Mouse (Mus musculus): ENCODE results near the gene Nudt3. TPM values are rescaled to one million over a fixed set of nuclear protein-coding genes. Genes with fewer than 3 reads are reported as not detected.

Nudt3 gene
- polyA plus RNA-seq, 1 experiment from 2014 or later: 23.2 TPM

GRCm38 (mm10) chr17:27541261-27541660 lies 82.0 kb downstream of the Nudt3 start:
- no peaks in the 10 kb centered on the region; the same call in 1 of the 2 replicates for H3K27me3 ChIP-seq
- no peak for ATAC-seq (ENCODE audit: insufficient read depth)
- 63% methylated on average over 2 of the region's 2 CpGs for WGBS (ENCODE audit: insufficient replicate concordance)
- no peak overlapping the region for H3K4me3 ChIP-seq (replicated peaks)
- no peaks in the 10 kb centered on the region for H3K36me3 ChIP-seq (replicated peaks)
- no peaks in the 10 kb centered on the region for H3K9me3 ChIP-seq (replicated peaks)
- H3K27ac ChIP-seq (replicated peaks): no peak overlapping the region
- H3K4me2 ChIP-seq: no peak overlapping the region
- 0 out of 2 replicates have a peak, but pooled peaks cover 4% of the 10 kb centered on the region for H3K4me1 ChIP-seq (replicated peaks)
- no peak overlapping the region for H3K9ac ChIP-seq

- Histone ChIP-seq H3K9me3 (replicated peaks) (no peaks in the 10 kb centered on the region), H3K27me3 (no peaks in the 10 kb centered on the region), H3K4me2 (no peak overlapping the region), H3K27ac (replicated peaks) (no peak overlapping the region), H3K4me3 (replicated peaks) (no peak overlapping the region), H3K4me1 (replicated peaks) (0 out of 2 replicates have a peak, but pooled peaks cover 10% of the 10 kb centered on the region), H3K36me3 (replicated peaks) (no peaks in the 10 kb centered on the region), H3K9ac (no peak overlapping the region)
- ATAC-seq (ENCODE audit: insufficient read depth): 0 out of 2 replicates have a peak, but pooled peaks have one; percentile 44
- WGBS (ENCODE audit: insufficient replicate concordance): 4% methylated on average over 10 of the region's 10 CpGs
Observed at GRCm38 (mm10) chr17:27534718-27535117, 88.6 kb downstream of the Nudt3 start.

- Histone ChIP-seq H3K27me3 (no peaks in the 10 kb centered on the region), H3K9ac (no peak overlapping the region), H3K4me2 (no peak overlapping the region), H3K27ac (replicated peaks) (no peak overlapping the region), H3K36me3 (replicated peaks) (no peaks in the 10 kb centered on the region), H3K4me1 (replicated peaks) (0 out of 2 replicates have a peak, but pooled peaks cover 10% of the 10 kb centered on the region), H3K9me3 (replicated peaks) (no peaks in the 10 kb centered on the region), H3K4me3 (replicated peaks) (no peak overlapping the region)
- WGBS (ENCODE audit: insufficient replicate concordance): 82% methylated on average over 3 of the region's 3 CpGs
- no peak for ATAC-seq (ENCODE audit: insufficient read depth)
Observed at GRCm38 (mm10) chr17:27533354-27533753, 89.9 kb downstream of the Nudt3 start.

- ATAC-seq (ENCODE audit: insufficient read depth): no peak
- Histone ChIP-seq H3K4me2 (no peak overlapping the region), H3K4me3 (replicated peaks) (no peak overlapping the region), H3K9me3 (replicated peaks) (no peaks in the 10 kb centered on the region), H3K27me3 (no peaks in the 10 kb centered on the region), H3K27ac (replicated peaks) (no peak overlapping the region), H3K4me1 (replicated peaks) (0 out of 2 replicates have a peak, but pooled peaks cover 10% of the 10 kb centered on the region), H3K36me3 (replicated peaks) (no peaks in the 10 kb centered on the region), H3K9ac (no peak overlapping the region)
- WGBS (ENCODE audit: insufficient replicate concordance): 54% methylated on average over 8 of the region's 8 CpGs
Observed at GRCm38 (mm10) chr17:27532095-27532494, 91.2 kb downstream of the Nudt3 start.

Other genes with a start within 250 kb of the Nudt3 start
- 0.02 TPM in 1 of 2 replicates, not detected in the other for gene Grm4, start 102.1 kb downstream of the Nudt3 start, polyA plus RNA-seq (2015; fragmentation: Nextera tagmentation; extraction: Ambion mirVana)
- gene Hmga1, start 67.0 kb downstream of the Nudt3 start, polyA plus RNA-seq (2015; fragmentation: Nextera tagmentation; extraction: Ambion mirVana): 131 and 132 TPM in 2 replicates
- 12.3 and 13.9 TPM in 2 replicates for gene AI413582, start 57.7 kb downstream of the Nudt3 start, polyA plus RNA-seq (2015; fragmentation: Nextera tagmentation; extraction: Ambion mirVana)
- not detected in 2 replicates for gene RPS10-NUDT3, start 11.7 kb upstream of the Nudt3 start, polyA plus RNA-seq (2015; fragmentation: Nextera tagmentation; extraction: Ambion mirVana)
- 435 and 496 TPM in 2 replicates for gene Rps10, start 13.2 kb upstream of the Nudt3 start, polyA plus RNA-seq (2015; fragmentation: Nextera tagmentation; extraction: Ambion mirVana)
- gene Pacsin1, start 32.0 kb upstream of the Nudt3 start, polyA plus RNA-seq (2015; fragmentation: Nextera tagmentation; extraction: Ambion mirVana): 0.13 and 0.24 TPM in 2 replicates
- 0.18 TPM in 1 of 2 replicates, not detected in the other for gene Spdef, start 105.5 kb upstream of the Nudt3 start, polyA plus RNA-seq (2015; fragmentation: Nextera tagmentation; extraction: Ambion mirVana)
- gene D17Wsu92e, start 197.2 kb upstream of the Nudt3 start, polyA plus RNA-seq (2015; fragmentation: Nextera tagmentation; extraction: Ambion mirVana): 13.3 and 18.2 TPM in 2 replicates
- 115 and 125 TPM in 2 replicates for gene Snrpc, start 214.7 kb upstream of the Nudt3 start, polyA plus RNA-seq (2015; fragmentation: Nextera tagmentation; extraction: Ambion mirVana)
- 2.2 and 2.5 TPM in 2 replicates for gene Uhrf1bp1, start 232.9 kb upstream of the Nudt3 start, polyA plus RNA-seq (2015; fragmentation: Nextera tagmentation; extraction: Ambion mirVana)

Measured in liver, embryonic 15.5 days (tissue).